Mouse (Mus musculus) forebrain, embryonic 11.5 days (tissue): ENCODE data around the gene Krcc1. TPM values are rescaled to one million over a fixed set of nuclear protein-coding genes. Genes with fewer than 3 reads are reported as not detected.

ENCODE experiments used
- ATAC-seq: fragments of 200-750 bp; cut with Nextera tagmentation; replicated peaks from 2 replicates; pipeline ENCODE4 v1.8.0; 2017; ENCODE audit warnings: moderate TSS enrichment; ENCODE audit not compliant: low FRiP score
- DNase-seq: peaks from one replicate; pipeline ENCODE4 v3.0.0-alpha.2; 2017; ENCODE audit warnings: low spot score
- H3K27ac ChIP-seq: fragments of 300-500 bp; sonication (generic); 2 replicates; pipeline ENCODE4 v1.5.1; 2014; ENCODE audit warnings: low read depth, low read length
- H3K27me3 ChIP-seq: fragments of 300-500 bp; sonication (generic); 2 replicates; pipeline ENCODE4 v1.6.1; 2014; ENCODE audit warnings: mild to moderate bottlenecking, low read length, mixed read lengths; ENCODE audit not compliant: control insufficient read depth, insufficient read depth
- H3K36me3 ChIP-seq: fragments of 300-500 bp; sonication (generic); 2 replicates; pipeline ENCODE4 v1.6.1; 2014; ENCODE audit warnings: mild to moderate bottlenecking, low read length, moderate library complexity, mixed read lengths; ENCODE audit not compliant: control insufficient read depth, insufficient read depth
- H3K4me1 ChIP-seq: fragments of 300-500 bp; sonication (generic); replicated peaks from 2 replicates; pipeline ENCODE4 v1.6.1; 2014; ENCODE audit warnings: low read length, mixed read lengths; ENCODE audit not compliant: control insufficient read depth, insufficient read depth
- H3K4me2 ChIP-seq: fragments of 300-500 bp; sonication (generic); 2 replicates; pipeline ENCODE4 v1.6.1; 2014; ENCODE audit warnings: low read depth, mild to moderate bottlenecking, low read length, moderate library complexity, mixed read lengths; ENCODE audit not compliant: severe bottlenecking
- H3K4me3 ChIP-seq: fragments of 300-500 bp; sonication (generic); 2 replicates; pipeline ENCODE4 v1.5.1; 2014; ENCODE audit warnings: low read depth, low read length
- H3K9ac ChIP-seq: fragments of 300-500 bp; sonication (generic); 2 replicates; pipeline ENCODE4 v1.6.1; 2014; ENCODE audit warnings: low read length
- H3K9me3 ChIP-seq: fragments of 300-500 bp; sonication (generic); 2 replicates; pipeline ENCODE4 v1.6.1; 2016; ENCODE audit warnings: low read length, mixed read lengths; ENCODE audit not compliant: control insufficient read depth
- WGBS: fragments of 180-500 bp; shearing (Covaris S2); extraction: QIAGEN DNeasy Blood & Tissue Kit; methylation state at CpG from one replicate; pipeline ENCODE4 v1.1.7; 2014; 5-methylcytosine and 5-hydroxymethylcytosine counted together
- polyA plus RNA-seq: library from polyadenylated mRNA; unstranded; fragments of >200 nt; fragmentation: Nextera tagmentation; extraction: Ambion mirVana; gene quantifications from 2 replicates; pipeline ENCODE4 v1.2.1, GENCODE M21; 2014

Krcc1 gene
- polyA plus RNA-seq, 1 experiment from 2014 or later: 37.1 TPM

DNA sequence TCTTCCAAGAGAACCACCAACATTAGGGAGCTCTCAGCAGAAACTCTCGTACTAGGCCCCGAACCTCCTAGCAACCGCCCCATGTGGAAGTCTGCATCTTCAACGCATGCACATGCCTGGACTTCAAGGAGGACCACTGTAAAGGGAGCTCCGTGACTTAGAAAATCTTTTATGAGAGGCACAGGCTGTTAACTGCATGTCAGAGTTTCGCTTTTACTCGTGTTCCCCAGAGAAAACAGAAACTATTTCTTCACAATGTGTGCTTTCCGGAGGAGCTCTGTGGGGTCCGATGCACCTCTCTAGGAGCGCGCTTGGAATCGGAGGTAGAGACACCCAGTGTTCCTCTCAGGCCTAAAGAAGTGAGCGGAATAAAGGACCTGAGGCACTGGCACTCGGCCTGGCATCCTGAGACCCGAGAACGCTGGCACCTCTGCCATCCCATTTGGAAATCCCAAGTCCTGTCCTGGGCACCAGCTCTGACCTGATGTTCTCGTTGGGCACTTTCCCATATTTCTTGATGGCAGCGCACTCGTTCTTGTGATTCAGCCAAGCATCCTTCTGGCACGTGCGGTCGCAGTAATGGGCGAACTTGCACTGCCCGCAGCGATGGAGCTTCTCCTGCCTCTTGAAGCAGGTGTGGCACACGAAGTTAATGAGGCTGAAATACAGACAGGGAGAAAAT lies 32.3 kb upstream of the Krcc1 start:
- no peak overlapping the region for H3K9ac ChIP-seq
- no peak for DNase-seq
- H3K4me2 ChIP-seq: no peak overlapping the region
- H3K9me3 ChIP-seq: no peaks in the 10 kb centered on the region; the same call in 1 of the 2 replicates
- H3K4me3 ChIP-seq: no peak overlapping the region
- H3K36me3 ChIP-seq: no peaks in the 10 kb centered on the region
- H3K27me3 ChIP-seq: no peaks in the 10 kb centered on the region
- H3K4me1 ChIP-seq: no peaks in the 10 kb centered on the region
- ATAC-seq: no peak
- 92% methylated on average over 26 of the region's 26 CpGs for WGBS
- no peak overlapping the region for H3K27ac ChIP-seq

DNA sequence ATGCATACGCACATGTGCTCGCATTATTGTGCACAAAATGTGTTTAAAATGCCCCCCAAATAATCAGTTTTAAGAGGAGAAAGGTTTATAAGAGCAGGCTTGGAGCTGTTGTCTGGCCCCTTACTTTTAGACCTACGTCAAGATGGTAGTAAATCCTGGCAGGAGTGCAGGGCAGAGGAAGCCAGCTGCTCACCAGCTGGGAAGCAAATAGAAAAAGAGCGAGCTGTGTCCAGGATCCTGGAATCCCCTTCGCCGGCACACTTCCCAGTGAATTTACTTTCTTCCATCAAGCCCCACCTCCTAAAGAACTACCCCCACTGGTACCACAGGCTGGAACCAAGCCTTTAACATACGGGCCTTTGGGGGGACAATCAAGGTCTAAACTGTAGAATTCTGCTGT lies 30.6 kb upstream of the Krcc1 start:
- ATAC-seq: no peak
- no peak overlapping the region for H3K4me3 ChIP-seq
- no peaks in the 10 kb centered on the region for H3K27me3 ChIP-seq
- no peak overlapping the region for H3K4me2 ChIP-seq
- DNase-seq: no peak
- 92% methylated on average over 7 of the region's 7 CpGs for WGBS
- H3K4me1 ChIP-seq: no peaks in the 10 kb centered on the region
- no peaks in the 10 kb centered on the region for H3K36me3 ChIP-seq
- H3K9ac ChIP-seq: no peak overlapping the region
- no peaks in the 10 kb centered on the region; the same call in 1 of the 2 replicates for H3K9me3 ChIP-seq
- no peak overlapping the region for H3K27ac ChIP-seq

- no peak overlapping the region for H3K4me3 ChIP-seq
- no peak for ATAC-seq
- H3K4me2 ChIP-seq: no peak overlapping the region
- H3K4me1 ChIP-seq: no peaks in the 10 kb centered on the region
- H3K36me3 ChIP-seq: no peaks in the 10 kb centered on the region
- no peaks in the 10 kb centered on the region for H3K27me3 ChIP-seq
- WGBS: 77% methylated on average over 1 of the region's 1 CpGs
- H3K27ac ChIP-seq: no peak overlapping the region
- no peak overlapping the region for H3K9ac ChIP-seq
- no peaks in the 10 kb centered on the region; the same call in 1 of the 2 replicates for H3K9me3 ChIP-seq
- no peak for DNase-seq
These were observed 28.7 kb upstream of the Krcc1 start for GRCm38 (mm10) chr6:71242811-71243210.

DNA sequence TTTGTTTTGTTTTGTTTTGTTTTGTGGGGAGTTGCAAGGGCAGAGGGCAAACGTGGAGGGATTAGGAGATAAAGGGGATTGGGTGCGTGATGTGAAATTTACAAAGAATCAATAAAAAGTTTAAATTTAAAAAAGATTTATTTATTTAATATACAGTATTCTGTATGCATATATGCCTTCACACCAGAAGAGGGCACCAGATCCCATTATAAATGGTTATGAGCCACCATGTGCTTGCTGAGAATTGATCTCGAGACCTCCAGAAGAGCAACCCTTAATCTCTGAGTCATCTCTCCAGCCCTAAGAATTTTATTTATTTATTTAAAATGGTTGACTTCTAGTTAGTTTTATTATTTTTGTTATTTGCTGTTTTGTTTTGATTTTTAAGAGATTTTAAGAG lies 28.2 kb upstream of the Krcc1 start:
- H3K27me3 ChIP-seq: no peaks in the 10 kb centered on the region
- WGBS: 90% methylated on average over 3 of the region's 3 CpGs
- H3K9me3 ChIP-seq: no peaks in the 10 kb centered on the region; the same call in 1 of the 2 replicates
- ATAC-seq (no peak), DNase-seq (no peak)
- H3K4me2 ChIP-seq: no peak overlapping the region
- H3K9ac ChIP-seq: no peak overlapping the region
- no peak overlapping the region for H3K4me3 ChIP-seq
- H3K36me3 ChIP-seq: no peaks in the 10 kb centered on the region
- no peaks in the 10 kb centered on the region for H3K4me1 ChIP-seq
- H3K27ac ChIP-seq: no peak overlapping the region

GRCm38 (mm10) chr6:71248420-71248819 lies 23.1 kb upstream of the Krcc1 start:
- H3K27ac ChIP-seq: no peak overlapping the region
- DNase-seq: no peak
- no peak overlapping the region for H3K4me3 ChIP-seq
- no peak overlapping the region for H3K9ac ChIP-seq
- H3K36me3 ChIP-seq: no peaks in the 10 kb centered on the region
- no peaks in the 10 kb centered on the region; the same call in 1 of the 2 replicates for H3K9me3 ChIP-seq
- H3K4me1 ChIP-seq: no peaks in the 10 kb centered on the region
- H3K4me2 ChIP-seq: no peak overlapping the region
- WGBS: 89% methylated on average over 1 of the region's 1 CpGs
- ATAC-seq: no peak
- no peaks in the 10 kb centered on the region for H3K27me3 ChIP-seq

GRCm38 (mm10) chr6:71249615-71250014 lies 21.9 kb upstream of the Krcc1 start:
- WGBS: 77% methylated on average over 3 of the region's 3 CpGs
- no peak overlapping the region for H3K4me3 ChIP-seq
- H3K4me2 ChIP-seq: no peak overlapping the region

DNA sequence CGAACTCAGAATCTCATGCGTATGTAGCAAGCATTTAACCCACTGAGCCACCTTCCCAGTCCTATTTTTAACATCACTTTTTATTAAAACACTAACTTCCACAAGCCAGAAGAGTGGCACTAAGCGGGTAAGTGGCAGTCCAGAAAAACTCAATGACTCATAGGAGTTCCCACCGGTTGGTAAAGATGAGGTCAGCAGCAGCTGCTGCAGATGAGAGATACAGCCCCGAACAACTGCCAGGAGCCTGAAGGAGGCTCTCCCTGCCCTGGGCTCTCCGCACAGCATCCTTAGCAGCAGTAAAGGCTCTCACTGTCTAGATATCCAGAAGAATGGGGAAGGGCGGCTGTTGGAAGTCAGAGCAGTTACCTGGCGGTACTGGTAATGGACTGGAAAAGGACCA lies 20.5 kb upstream of the Krcc1 start:
- Histone ChIP-seq H3K9me3 (no peaks in the 10 kb centered on the region), H3K27me3 (no peaks in the 10 kb centered on the region), H3K4me3 (no peak overlapping the region), H3K4me1 (no peaks in the 10 kb centered on the region), H3K9ac (no peak overlapping the region), H3K27ac (no peak overlapping the region), H3K4me2 (no peak overlapping the region), H3K36me3 (no peaks in the 10 kb centered on the region)
- 85% methylated on average over 8 of the region's 8 CpGs for WGBS
- ATAC-seq (no peak), DNase-seq (no peak)

More at GRCm38 (mm10) chr6:71249615-71250014, 21.9 kb upstream of the Krcc1 start:
- no peak for ATAC-seq
- Histone ChIP-seq H3K4me1 (no peaks in the 10 kb centered on the region), H3K27ac (no peak overlapping the region), H3K36me3 (no peaks in the 10 kb centered on the region), H3K27me3 (no peaks in the 10 kb centered on the region), H3K9ac (no peak overlapping the region), H3K9me3 (no peaks in the 10 kb centered on the region)
- no peak for DNase-seq

GRCm38 (mm10) chr6:71254456-71254855 lies 17.0 kb upstream of the Krcc1 start:
- H3K9ac ChIP-seq: no peak overlapping the region
- no peaks in the 10 kb centered on the region for H3K4me1 ChIP-seq
- H3K36me3 ChIP-seq: no peaks in the 10 kb centered on the region
- no peak overlapping the region for H3K4me2 ChIP-seq
- H3K27me3 ChIP-seq: no peaks in the 10 kb centered on the region
- ATAC-seq (no peak), DNase-seq (no peak)
- H3K27ac ChIP-seq: no peak overlapping the region
- 92% methylated on average over 6 of the region's 6 CpGs for WGBS
- H3K9me3 ChIP-seq: no peaks in the 10 kb centered on the region
- H3K4me3 ChIP-seq: no peak overlapping the region

DNA sequence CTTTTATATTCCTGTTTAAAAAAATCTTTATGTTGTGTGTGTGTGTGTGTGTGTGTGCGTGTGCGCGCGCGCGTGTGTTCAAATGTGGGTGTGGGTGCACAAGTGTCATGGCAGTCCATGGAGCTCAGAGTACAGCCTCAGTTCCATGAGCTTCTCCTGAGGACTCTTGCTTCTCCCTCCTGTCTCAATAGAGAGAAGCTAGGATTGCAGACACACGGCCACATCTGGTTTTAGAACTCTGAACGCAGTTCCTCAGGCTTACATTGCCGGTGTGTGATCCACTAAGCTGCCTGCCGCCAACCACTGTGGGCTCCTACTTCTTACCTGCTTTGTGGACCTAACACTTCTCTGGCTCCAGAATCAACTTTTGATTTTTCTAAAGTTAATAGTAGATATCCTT lies 15.3 kb upstream of the Krcc1 start:
- 93% methylated on average over 10 of the region's 10 CpGs for WGBS
- ATAC-seq (no peak), DNase-seq (no peak)
- H3K4me1 ChIP-seq: no peaks in the 10 kb centered on the region
- no peaks in the 10 kb centered on the region for H3K27me3 ChIP-seq
- H3K9ac ChIP-seq: no peak overlapping the region
- no peaks in the 10 kb centered on the region for H3K36me3 ChIP-seq
- no peak overlapping the region for H3K4me3 ChIP-seq
- H3K9me3 ChIP-seq: no peaks in the 10 kb centered on the region
- no peak overlapping the region for H3K27ac ChIP-seq
- H3K4me2 ChIP-seq: no peak overlapping the region
